Mouse (Mus musculus): ENCODE data around the gene Wdr74. TPM values are rescaled to one million over a fixed set of nuclear protein-coding genes. Genes with fewer than 3 reads are reported as not detected.

The Wdr74 gene
- total and polyA plus RNA-seq, 3 experiments: 15.7 to 19.2 (median 18.7) TPM

- H3K4me3 ChIP-seq: no peak overlapping the region
- intact Hi-C loops (cut with DNase I): loop anchor here (5.0 kb wide), 1 partner anchor 58 kb away; the partner anchor contains the start of gene Ttc9c
- 53% methylated on average over 2 of the region's 2 CpGs for WGBS
- peaks cover 11% of the 10 kb centered on the region for H3K36me3 ChIP-seq (ENCODE audit: control insufficient read depth, insufficient read depth, low read length)
- H3K27ac ChIP-seq: no peak overlapping the region
- no peak for TF ChIP-seq EP300 (IDR thresholded peaks at IDR 0.05; ENCODE audit: insufficient read depth, low read depth, low read length)
- no peak overlapping the region for H3K9ac ChIP-seq (ENCODE audit: low read depth, low read length)
- no peaks in the 10 kb centered on the region for H3K27me3 ChIP-seq (ENCODE audit: control insufficient read depth, insufficient read depth, low read length)
- H3K79me2 ChIP-seq (replicated peaks; ENCODE audit: control insufficient read depth, insufficient read depth, low read length): peaks cover 7% of the 10 kb centered on the region
- DNase-seq: no peak
- H3K4me1 ChIP-seq (ENCODE audit: control insufficient read depth, insufficient read depth, low read length): peaks cover 4% of the 10 kb centered on the region
These were observed 23.3 kb downstream of the Wdr74 start for GRCm38 (mm10) chr19:8758899-8759298.

GRCm38 (mm10) chr19:8760757-8761156, 25.1 kb downstream of the Wdr74 start:
- H3K79me2 ChIP-seq (replicated peaks; ENCODE audit: control insufficient read depth, insufficient read depth, low read length): peaks cover 7% of the 10 kb centered on the region
- H3K27ac ChIP-seq: no peak overlapping the region
- intact Hi-C loops (cut with DNase I): no loop called here
- DNase-seq: no peak
- H3K9ac ChIP-seq (ENCODE audit: low read depth, low read length): no peak overlapping the region
- H3K27me3 ChIP-seq (ENCODE audit: control insufficient read depth, insufficient read depth, low read length): no peaks in the 10 kb centered on the region
- H3K36me3 ChIP-seq (ENCODE audit: control insufficient read depth, insufficient read depth, low read length): peaks cover 14% of the 10 kb centered on the region
- TF ChIP-seq CTCF (IDR thresholded peaks at IDR 0.05): peak; percentile 29; the same call in 1 of the 2 replicates
- TF ChIP-seq POLR2A (IDR thresholded peaks at IDR 0.05; ENCODE audit: insufficient read depth, low read depth, low read length): no peak
- no peak for TF ChIP-seq EP300 (IDR thresholded peaks at IDR 0.05; ENCODE audit: insufficient read depth, low read depth, low read length)
- WGBS: 93% methylated on average over 2 of the region's 2 CpGs
- H3K4me1 ChIP-seq (ENCODE audit: control insufficient read depth, insufficient read depth, low read length): peaks cover 3% of the 10 kb centered on the region
- no peak overlapping the region for H3K4me3 ChIP-seq

- TF ChIP-seq POLR2A (IDR thresholded peaks at IDR 0.05; ENCODE audit: insufficient read depth, low read depth, low read length): no peak
- no peak for TF ChIP-seq EP300 (IDR thresholded peaks at IDR 0.05; ENCODE audit: insufficient read depth, low read depth, low read length)
- no peak for TF ChIP-seq CTCF (IDR thresholded peaks at IDR 0.05)
- H3K27ac ChIP-seq: no peak overlapping the region
- H3K27me3 ChIP-seq (ENCODE audit: control insufficient read depth, insufficient read depth, low read length): no peaks in the 10 kb centered on the region
- peaks cover 10% of the 10 kb centered on the region for H3K36me3 ChIP-seq (ENCODE audit: control insufficient read depth, insufficient read depth, low read length)
- no peak for DNase-seq
- no peak overlapping the region for H3K4me3 ChIP-seq
- WGBS: 64% methylated on average over 4 of the region's 4 CpGs
- intact Hi-C loops (cut with DNase I): no loop called here
- no peaks in the 10 kb centered on the region for H3K4me1 ChIP-seq (ENCODE audit: control insufficient read depth, insufficient read depth, low read length)
- 0 out of 2 replicates have a peak, but pooled peaks cover 2% of the 10 kb centered on the region for H3K79me2 ChIP-seq (replicated peaks; ENCODE audit: control insufficient read depth, insufficient read depth, low read length)
- no peak overlapping the region for H3K9ac ChIP-seq (ENCODE audit: low read depth, low read length)
These were observed 27.6 kb downstream of the Wdr74 start for GRCm38 (mm10) chr19:8763276-8763675.

- H3K79me2 ChIP-seq (replicated peaks; ENCODE audit: control insufficient read depth, insufficient read depth, low read length): no peaks in the 10 kb centered on the region
- no peaks in the 10 kb centered on the region for H3K27me3 ChIP-seq (ENCODE audit: control insufficient read depth, insufficient read depth, low read length)
- intact Hi-C loops (cut with DNase I): no loop called here
- peaks cover 3% of the 10 kb centered on the region for H3K4me1 ChIP-seq (ENCODE audit: control insufficient read depth, insufficient read depth, low read length)
- H3K36me3 ChIP-seq (ENCODE audit: control insufficient read depth, insufficient read depth, low read length): peaks cover 12% of the 10 kb centered on the region
- TF ChIP-seq EP300 (IDR thresholded peaks at IDR 0.05; ENCODE audit: insufficient read depth, low read depth, low read length): no peak
- no peak for TF ChIP-seq POLR2A (IDR thresholded peaks at IDR 0.05; ENCODE audit: insufficient read depth, low read depth, low read length)
- TF ChIP-seq CTCF (IDR thresholded peaks at IDR 0.05): no peak
- no peak for DNase-seq
- no peak overlapping the region for H3K9ac ChIP-seq (ENCODE audit: low read depth, low read length)
- 95% methylated on average over 9 of the region's 9 CpGs for WGBS
- no peak overlapping the region for H3K27ac ChIP-seq
- H3K4me3 ChIP-seq: no peak overlapping the region
These were observed 29.9 kb downstream of the Wdr74 start for GRCm38 (mm10) chr19:8765562-8765961.

- Histone ChIP-seq H3K79me2 (replicated peaks; ENCODE audit: control insufficient read depth, insufficient read depth, low read length) (peaks cover 1% of the 10 kb centered on the region; the same call in 1 of the 2 replicates), H3K4me3 (peak within 1 kb of the TSS; percentile 85), H3K4me1 (ENCODE audit: control insufficient read depth, insufficient read depth, low read length) (peaks cover 11% of the 10 kb centered on the region), H3K27ac (peak within 1 kb of the TSS; percentile 91), H3K36me3 (ENCODE audit: control insufficient read depth, insufficient read depth, low read length) (peaks cover 13% of the 10 kb centered on the region), H3K9ac (ENCODE audit: low read depth, low read length) (peak within 1 kb of the TSS; percentile 99), H3K27me3 (ENCODE audit: control insufficient read depth, insufficient read depth, low read length) (no peaks in the 10 kb centered on the region)
- peak; percentile 87 for DNase-seq
- TF ChIP-seq CTCF (IDR thresholded peaks at IDR 0.05) (peak; percentile 18; the same call in 1 of the 2 replicates), POLR2A (IDR thresholded peaks at IDR 0.05; ENCODE audit: insufficient read depth, low read depth, low read length) (peak; percentile 96), EP300 (IDR thresholded peaks at IDR 0.05; ENCODE audit: insufficient read depth, low read depth, low read length) (0 out of 2 replicates have a peak, but pooled peaks have one; percentile 41)
- intact Hi-C loops (cut with DNase I): loop anchor here (5.0 kb wide), 1 partner anchor 47 kb away; the partner anchor contains the start of gene Ttc9c
- WGBS: 8% methylated on average over 29 of the region's 29 CpGs
These were observed 35.1 kb downstream of the Wdr74 start, which contains the start of gene Tmem223 for GRCm38 (mm10) chr19:8770567-8771270. Gene Tmem223 (plus strand): TSS chr19:8770996.

- H3K36me3 ChIP-seq (ENCODE audit: control insufficient read depth, insufficient read depth, low read length): peaks cover 11% of the 10 kb centered on the region
- no peak for DNase-seq
- 52% methylated on average over 5 of the region's 5 CpGs for WGBS
- H3K9ac ChIP-seq (ENCODE audit: low read depth, low read length): no peak overlapping the region
- intact Hi-C loops (cut with DNase I): loop anchor here (5.0 kb wide), 1 partner anchor 44 kb away; the partner anchor contains the start of gene Ttc9c
- H3K4me1 ChIP-seq (ENCODE audit: control insufficient read depth, insufficient read depth, low read length): peaks cover 11% of the 10 kb centered on the region
- TF ChIP-seq POLR2A (IDR thresholded peaks at IDR 0.05; ENCODE audit: insufficient read depth, low read depth, low read length) (0 out of 2 replicates have a peak, but pooled peaks have one; percentile 7), CTCF (IDR thresholded peaks at IDR 0.05) (no peak)
- no peak overlapping the region for H3K4me3 ChIP-seq
- no peak overlapping the region for H3K27ac ChIP-seq
- H3K79me2 ChIP-seq (replicated peaks; ENCODE audit: control insufficient read depth, insufficient read depth, low read length): peaks cover 1% of the 10 kb centered on the region; the same call in 1 of the 2 replicates
- no peaks in the 10 kb centered on the region for H3K27me3 ChIP-seq (ENCODE audit: control insufficient read depth, insufficient read depth, low read length)
These were observed 37.4 kb downstream of the Wdr74 start for GRCm38 (mm10) chr19:8772996-8773395.
